15 mouse cellular contexts compared by ENCODE assay signal in the genomic region with DNA sequence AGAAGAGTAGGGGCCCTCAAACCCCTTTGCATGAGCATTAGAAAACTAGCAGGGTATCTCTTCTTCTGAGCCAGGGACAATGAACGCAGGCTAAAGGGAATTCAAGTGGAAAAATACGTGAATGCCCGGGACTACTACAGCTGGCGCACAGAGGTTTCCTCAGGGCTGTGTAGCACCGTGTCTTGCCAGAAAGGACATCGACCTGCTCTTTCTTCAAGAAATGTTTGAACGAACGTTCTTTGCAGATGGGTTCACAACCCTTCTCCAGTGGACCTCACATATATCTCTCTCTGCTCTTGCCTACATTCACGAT. TPM values are rescaled to one million over a fixed set of nuclear protein-coding genes. Genes with fewer than 3 reads are reported as not detected.
DNase-seq lines count a peak whose midpoint lies in the region; ATAC-seq and TF ChIP-seq lines count a peak whose summit lies in the region.
"Had no signal": no experiment of that assay in that cellular context is flagged by ENCODE, and none has a peak within 500 bp of the region (broad histone marks: within the 10 kb centered on the region; RNA-seq: fewer than 3 reads in every experiment).

No protein-coding gene starts in this region.

- H3K4me3 ChIP-seq in heart, embryonic 11.5 days (ENCODE audit: low read depth, low read length), result peak overlapping the region; percentile 18; the same call in 1 of the 2 replicates
- H3K4me3 ChIP-seq in forebrain, postnatal 0 days (ENCODE audit: low read depth, low read length), result no peak overlapping the region
- H3K4me3 ChIP-seq in midbrain, embryonic 13.5 days (replicated peaks), result peak overlapping the region; percentile 9; the same call in 1 of the 2 replicates
- H3K4me3 ChIP-seq: liver, embryonic 15.5 days had no signal

- H3K36me3 ChIP-seq in heart, embryonic 11.5 days (ENCODE audit: control insufficient read depth, insufficient read depth, low read length), result no peaks in the 10 kb centered on the region
- H3K36me3 ChIP-seq in forebrain, postnatal 0 days (ENCODE audit: insufficient read depth), result no peaks in the 10 kb centered on the region
- H3K36me3 ChIP-seq in midbrain, embryonic 13.5 days, result no peaks in the 10 kb centered on the region
- H3K36me3 ChIP-seq: liver, embryonic 15.5 days had no signal

- H3K4me2 ChIP-seq in heart, embryonic 11.5 days, result peak overlapping the region; percentile 39
- peak overlapping the region; percentile 23; the same call in 1 of the 2 replicates for H3K4me2 ChIP-seq in forebrain, postnatal 0 days (ENCODE audit: low read depth)
- H3K4me2 ChIP-seq in midbrain, embryonic 13.5 days (replicated peaks), result peak overlapping the region; percentile 33
- H3K4me2 ChIP-seq: liver, embryonic 15.5 days had no signal

- peaks cover 59% of the 10 kb centered on the region for H3K27me3 ChIP-seq in heart, embryonic 11.5 days (ENCODE audit: control insufficient read depth, insufficient read depth, low read length)
- peaks cover 75% of the 10 kb centered on the region for H3K27me3 ChIP-seq in forebrain, postnatal 0 days (ENCODE audit: insufficient read depth, low read length)
- H3K27me3 ChIP-seq in midbrain, embryonic 13.5 days, result peaks cover 92% of the 10 kb centered on the region

- 3% methylated on average over 9 of the region's 9 CpGs for WGBS in heart, embryonic 11.5 days (ENCODE audit: insufficient replicate concordance)
- WGBS in forebrain, postnatal 0 days, result 7% methylated on average over 9 of the region's 9 CpGs
- 3% methylated on average over 9 of the region's 9 CpGs for WGBS in midbrain, embryonic 13.5 days

- no peaks in the 10 kb centered on the region for H3K9me3 ChIP-seq in heart, embryonic 11.5 days (replicated peaks; ENCODE audit: control insufficient read depth, low read length)
- no peaks in the 10 kb centered on the region for H3K9me3 ChIP-seq in forebrain, postnatal 0 days (ENCODE audit: low read length)
- H3K9me3 ChIP-seq in midbrain, embryonic 13.5 days, result no peaks in the 10 kb centered on the region
- H3K9me3 ChIP-seq: liver, embryonic 15.5 days had no signal

- no peak for DNase-seq in heart, postnatal 4 days
- peak; percentile 40 for DNase-seq in R1 (ENCODE audit: low read depth, low spot score)
- no peak for DNase-seq in forebrain, postnatal 0 days
- no peak for DNase-seq in B cell, adult 2 months
- DNase-seq in spleen, adult 12 weeks (ENCODE audit: low spot score), result no peak
- DNase-seq: adrenal gland, postnatal 25 days; cerebellum, adult 2 months; kidney, adult 8-10 months had no signal

- H3K27ac ChIP-seq in heart, embryonic 11.5 days (ENCODE audit: low read depth, low read length), result no peak overlapping the region
- no peak overlapping the region for H3K27ac ChIP-seq in forebrain, postnatal 0 days (ENCODE audit: low read depth, low read length)
- no peak overlapping the region for H3K27ac ChIP-seq in midbrain, embryonic 13.5 days
- H3K27ac ChIP-seq: liver, embryonic 15.5 days had no signal

- 0 out of 2 replicates have a peak, but pooled peaks cover 2% of the 10 kb centered on the region for H3K4me1 ChIP-seq in heart, embryonic 11.5 days (ENCODE audit: control insufficient read depth, insufficient read depth, low read length)
- H3K4me1 ChIP-seq in forebrain, postnatal 0 days (ENCODE audit: insufficient read depth), result no peaks in the 10 kb centered on the region
- H3K4me1 ChIP-seq in midbrain, embryonic 13.5 days (replicated peaks), result peaks cover 5% of the 10 kb centered on the region
- H3K4me1 ChIP-seq: liver, embryonic 15.5 days had no signal

- H3K9ac ChIP-seq in heart, embryonic 11.5 days (ENCODE audit: low read depth, low read length), result no peak overlapping the region
- peak overlapping the region; percentile 15; the same call in 1 of the 2 replicates for H3K9ac ChIP-seq in forebrain, postnatal 0 days
- no peak overlapping the region for H3K9ac ChIP-seq in midbrain, embryonic 13.5 days (replicated peaks)
- H3K9ac ChIP-seq: liver, embryonic 15.5 days had no signal

- no peak for ATAC-seq in heart, embryonic 11.5 days (replicated peaks; ENCODE audit: insufficient number of reproducible peaks, low FRiP score, low TSS enrichment)
- ATAC-seq in forebrain, postnatal 0 days, result no peak
- no peak for ATAC-seq in midbrain, embryonic 13.5 days
- no peak for ATAC-seq in granulocyte monocyte progenitor cell, adult 5-6 weeks (replicated peaks; ENCODE audit: poor library complexity, severe bottlenecking)

- TF ChIP-seq CTCF in forebrain, postnatal 0 days (IDR thresholded peaks at IDR 0.05; ENCODE audit: low read depth), result no peak

RNA-seq across cellular contexts. Expression of gene Fezf1, which starts 12.5 kb away (rescaled TPM):
- not detected in 2 replicates for polyA plus RNA-seq in heart, embryonic 11.5 days (2014; fragmentation: Nextera tagmentation; extraction: Ambion mirVana)
- not detected for total RNA-seq in heart, postnatal 4 days (2021)
- 6.1 and 19.7 TPM in 2 replicates for total RNA-seq in forebrain, postnatal 0 days (2014; rRNA removed)
- polyA plus RNA-seq in forebrain, postnatal 0 days (2015; fragmentation: Nextera tagmentation; extraction: Ambion mirVana), result 4.5 and 10.0 TPM in 2 replicates
- polyA plus RNA-seq in midbrain, embryonic 13.5 days (2015; fragmentation: Nextera tagmentation; extraction: Ambion mirVana), result 2.9 and 4.7 TPM in 2 replicates
- total RNA-seq in granulocyte monocyte progenitor cell, adult 5-6 weeks (2014; fragmentation: Nextera tagmentation), result not detected in 2 replicates
- not detected in 2 replicates for total RNA-seq in granulocyte monocyte progenitor cell, adult 5-6 weeks (2017)
- total RNA-seq: adrenal gland, postnatal 25 days; gastrocnemius, postnatal 4 days had no signal
- polyA plus RNA-seq: C2C12; cerebellum, adult 2 months; small intestine, adult 2 months had no signal
